Mouse (Mus musculus): Measurements from ENCODE around the gene Ezh2. TPM values are rescaled to one million over a fixed set of nuclear protein-coding genes. Genes with fewer than 3 reads are reported as not detected.

The Ezh2 gene
- 0.51 and 1.6 TPM in 2 replicates for polyA plus RNA-seq (2012; rRNA removed)

DNA sequence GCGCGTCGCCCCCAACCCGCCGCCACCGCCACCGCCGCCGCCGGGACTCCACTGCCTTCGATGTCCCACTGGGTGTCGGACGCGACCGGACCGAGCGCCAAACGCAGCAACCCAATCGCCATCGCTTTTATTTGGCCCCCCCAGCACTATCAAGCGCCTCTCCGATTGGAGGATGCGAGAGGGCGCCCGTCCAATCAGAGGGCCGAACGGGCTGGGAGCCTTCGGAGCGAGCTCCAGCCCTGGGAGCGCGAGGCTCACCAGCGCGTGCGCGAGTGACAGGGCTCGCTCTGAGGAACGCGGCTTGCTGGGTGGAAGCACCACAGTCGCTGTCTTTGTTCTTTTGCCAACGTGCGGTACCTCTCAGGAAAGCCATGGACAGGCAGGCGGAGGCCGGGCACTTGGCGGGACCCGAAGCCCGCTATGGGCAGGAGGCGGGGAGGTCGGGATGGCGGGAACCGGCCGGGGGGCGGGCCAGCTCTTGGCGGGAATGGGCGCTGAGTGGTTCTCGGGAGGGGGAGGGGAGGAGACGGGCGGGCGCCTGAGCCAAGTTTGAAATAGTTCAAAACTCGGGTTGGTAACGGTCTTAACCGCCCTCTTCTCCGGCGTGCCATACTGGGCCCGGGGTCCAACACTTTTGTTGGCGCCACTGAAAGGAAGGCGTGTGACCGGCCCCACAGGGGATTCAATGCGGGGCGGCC lies at the start of gene Ezh2:
TSS of gene Ezh2 (minus strand) at position 416 of the 698 bp plus-strand sequence.

Other genes with a start within 250 kb of the Ezh2 start
- gene Cul1, start 141.9 kb downstream of the Ezh2 start, polyA plus RNA-seq (2012; rRNA removed), result 3.8 and 5.6 TPM in 2 replicates
- gene Pdia4, start 218.1 kb upstream of the Ezh2 start, polyA plus RNA-seq (2012; rRNA removed), result 3.7 and 6.4 TPM in 2 replicates
- gene Zfp786, start 235.5 kb upstream of the Ezh2 start, polyA plus RNA-seq (2012; rRNA removed), result 0.10 and 0.12 TPM in 2 replicates
- gene Zfp398, start 240.3 kb upstream of the Ezh2 start, polyA plus RNA-seq (2012; rRNA removed), result 2.7 and 3.1 TPM in 2 replicates